Mouse (Mus musculus) cerebellum, adult 2 months (tissue): Measurements from ENCODE around the gene Lmf1. TPM values are rescaled to one million over a fixed set of nuclear protein-coding genes. Genes with fewer than 3 reads are reported as not detected.

Experiments
- DNase-seq, 2 experiments: peaks; one replicate each; pipeline ENCODE4 v3.0.0; 2021
- H3K27ac ChIP-seq: fragments of 200-500 bp; 2 replicates; pipeline ENCODE4 v1.5.1; 2012; ENCODE audit warnings: low read length, control low read depth, inconsistent platforms; ENCODE audit not compliant: insufficient read depth
- H3K27me3 ChIP-seq: fragments of 200-500 bp; 2 replicates; pipeline ENCODE4 v1.6.1; 2012; ENCODE audit warnings: inconsistent platforms, mild to moderate bottlenecking, low read length, moderate library complexity; ENCODE audit not compliant: control insufficient read depth, insufficient read depth
- H3K4me1 ChIP-seq: fragments of 200-500 bp; 2 replicates; pipeline ENCODE4 v1.6.1; 2011; ENCODE audit warnings: low read length; ENCODE audit not compliant: control insufficient read depth, insufficient read depth
- H3K4me3 ChIP-seq: fragments of 200-500 bp; replicated peaks from 2 replicates; pipeline ENCODE3; 2011; ENCODE audit warnings: mild to moderate bottlenecking, low read depth, low read length, control low read depth; ENCODE audit not compliant: insufficient read depth
- CTCF ChIP-seq: fragments of 200-500 bp; IDR thresholded peaks from 2 replicates; pipeline ENCODE4 v1.5.1; 2011; ENCODE audit warnings: low read depth, mild to moderate bottlenecking, control low read depth, low read length, moderate library complexity, borderline replicate concordance; ENCODE audit not compliant: insufficient read depth
- POLR2A ChIP-seq: fragments of 200-500 bp; IDR thresholded peaks from 2 replicates; pipeline ENCODE4 v1.6.1; 2011; ENCODE audit warnings: low read length, control low read depth, borderline replicate concordance; ENCODE audit not compliant: insufficient read depth
- WGBS: fragments of 180-500 bp; shearing (Covaris S2); methylation state at CpG from one replicate; pipeline ENCODE4 v1.1.7; 2018; 5-methylcytosine and 5-hydroxymethylcytosine counted together
- polyA plus RNA-seq: library from polyadenylated mRNA; depleted of rRNA; stranded (reverse); fragments of >200 nt; gene quantifications from 2 replicates; pipeline ENCODE4 v1.2.3, GENCODE M21; 2012

Gene Lmf1
- polyA plus RNA-seq, 1 experiment, result 19.1 TPM

- Histone ChIP-seq H3K4me3 (no peak overlapping the region), H3K4me1 (peaks cover 3% of the 10 kb centered on the region; the same call in 1 of the 2 replicates), H3K27me3 (no peaks in the 10 kb centered on the region), H3K27ac (no peak overlapping the region)
- 63% methylated on average over 20 of the region's 20 CpGs for WGBS
- no peak for DNase-seq
- TF ChIP-seq POLR2A, result no peak
- no peak for TF ChIP-seq CTCF
These were observed 47.5 kb downstream of the Lmf1 start for GRCm38 (mm10) chr17:25626196-25627043.

GRCm38 (mm10) chr17:25630313-25630712 is 51.4 kb downstream of the Lmf1 start:
- no peak overlapping the region for H3K27ac ChIP-seq
- H3K4me1 ChIP-seq, result peaks cover 13% of the 10 kb centered on the region
- no peaks in the 10 kb centered on the region for H3K27me3 ChIP-seq
- H3K4me3 ChIP-seq, result no peak overlapping the region
- no peak for TF ChIP-seq CTCF
- TF ChIP-seq POLR2A, result no peak
- WGBS, result 64% methylated on average over 5 of the region's 5 CpGs
- DNase-seq, result no peak

GRCm38 (mm10) chr17:25634070-25634469 is 55.2 kb downstream of the Lmf1 start:
- H3K27me3 ChIP-seq, result no peaks in the 10 kb centered on the region
- H3K4me3 ChIP-seq, result no peak overlapping the region
- WGBS, result 36% methylated on average over 10 of the region's 10 CpGs
- peaks cover 27% of the 10 kb centered on the region for H3K4me1 ChIP-seq
- TF ChIP-seq CTCF, result no peak
- TF ChIP-seq POLR2A, result no peak
- peak in 1 of 2 experiments; percentile 37 for DNase-seq
- H3K27ac ChIP-seq, result no peak overlapping the region

- H3K27me3 ChIP-seq, result no peaks in the 10 kb centered on the region
- H3K4me1 ChIP-seq, result peaks cover 27% of the 10 kb centered on the region
- H3K27ac ChIP-seq, result no peak overlapping the region
- WGBS, result 86% methylated on average over 8 of the region's 8 CpGs
- TF ChIP-seq CTCF (no peak), POLR2A (no peak)
- DNase-seq, result no peak
- no peak overlapping the region for H3K4me3 ChIP-seq
These were observed 56.5 kb downstream of the Lmf1 start for GRCm38 (mm10) chr17:25635387-25635786.

GRCm38 (mm10) chr17:25635806-25636205 is 56.9 kb downstream of the Lmf1 start:
- H3K4me1 ChIP-seq, result peaks cover 27% of the 10 kb centered on the region
- no peaks in the 10 kb centered on the region for H3K27me3 ChIP-seq
- H3K4me3 ChIP-seq, result no peak overlapping the region
- H3K27ac ChIP-seq, result no peak overlapping the region
- DNase-seq, result no peak
- TF ChIP-seq POLR2A (no peak), CTCF (no peak)
- WGBS, result 61% methylated on average over 5 of the region's 5 CpGs

- WGBS, result 93% methylated on average over 7 of the region's 7 CpGs
- no peak for TF ChIP-seq CTCF
- no peak for TF ChIP-seq POLR2A
These were observed 59.1 kb downstream of the Lmf1 start for GRCm38 (mm10) chr17:25637986-25638385.

GRCm38 (mm10) chr17:25638442-25638841 is 59.6 kb downstream of the Lmf1 start:
- peaks cover 27% of the 10 kb centered on the region for H3K4me1 ChIP-seq
- H3K4me3 ChIP-seq, result no peak overlapping the region
- WGBS, result 95% methylated on average over 4 of the region's 4 CpGs
- no peaks in the 10 kb centered on the region for H3K27me3 ChIP-seq
- no peak for DNase-seq
- TF ChIP-seq POLR2A, result no peak
- no peak for TF ChIP-seq CTCF
- H3K27ac ChIP-seq, result no peak overlapping the region

More at GRCm38 (mm10) chr17:25637986-25638385, 59.1 kb downstream of the Lmf1 start:
- no peak for DNase-seq
- H3K4me3 ChIP-seq, result no peak overlapping the region
- peaks cover 27% of the 10 kb centered on the region for H3K4me1 ChIP-seq
- H3K27me3 ChIP-seq, result no peaks in the 10 kb centered on the region
- H3K27ac ChIP-seq, result no peak overlapping the region

GRCm38 (mm10) chr17:25640956-25641355 is 62.1 kb downstream of the Lmf1 start:
- WGBS, result 87% methylated on average over 4 of the region's 4 CpGs
- Histone ChIP-seq H3K4me1 (peaks cover 9% of the 10 kb centered on the region), H3K27ac (no peak overlapping the region), H3K27me3 (no peaks in the 10 kb centered on the region), H3K4me3 (no peak overlapping the region)
- no peak for TF ChIP-seq CTCF
- TF ChIP-seq POLR2A, result no peak
- DNase-seq, result no peak
